Mouse (Mus musculus): ENCODE results near the gene Ttf2. TPM values are rescaled to one million over a fixed set of nuclear protein-coding genes. Genes with fewer than 3 reads are reported as not detected.

Ttf2 gene
- 2.7 TPM for polyA plus RNA-seq (2014; fragmentation: Illumina TruSeq; extraction: RNeasy Lipid Tissue Mini Kit (QIAGEN cat#74804); ENCODE audit: low read depth, low replicate concordance)

DNA sequence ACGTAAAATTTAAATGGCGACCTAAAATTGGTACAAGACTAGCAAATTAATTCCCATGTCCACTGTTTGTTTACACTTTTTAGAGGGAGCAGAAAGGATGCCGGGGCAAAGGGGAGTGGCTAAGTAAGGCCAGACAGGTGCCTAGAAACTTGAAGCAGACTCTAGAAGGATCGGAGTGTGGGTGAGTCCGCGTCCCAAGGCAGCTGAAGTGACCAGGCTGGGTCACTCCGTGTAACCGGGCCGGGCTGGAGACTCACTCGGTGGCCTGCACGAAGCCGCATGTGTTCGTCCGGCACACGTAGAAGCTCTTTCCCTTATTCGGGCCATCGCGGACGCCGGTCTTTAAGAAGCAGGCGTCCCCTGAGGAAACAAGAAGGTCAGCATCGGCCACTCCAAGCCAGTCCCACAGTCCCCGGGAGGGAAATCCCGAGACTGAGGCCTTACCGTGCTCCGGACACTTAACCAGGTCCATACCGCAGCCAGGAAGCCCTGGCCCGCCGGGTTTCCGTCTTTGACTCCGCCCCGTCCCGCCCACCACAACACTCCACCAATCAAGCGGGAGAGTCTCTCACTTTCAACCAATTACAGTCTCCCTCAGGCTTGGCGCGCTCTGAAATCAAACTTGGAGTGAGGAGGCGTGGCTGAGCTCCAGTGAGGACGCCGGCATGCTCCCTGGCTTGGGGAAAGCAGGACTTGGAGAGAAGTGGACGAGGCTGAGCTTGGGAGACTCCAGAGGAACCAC, at the start of gene Ttf2:
TSS of gene Ttf2 (minus strand) at position 488 of the 742 bp plus-strand sequence.

DNA sequence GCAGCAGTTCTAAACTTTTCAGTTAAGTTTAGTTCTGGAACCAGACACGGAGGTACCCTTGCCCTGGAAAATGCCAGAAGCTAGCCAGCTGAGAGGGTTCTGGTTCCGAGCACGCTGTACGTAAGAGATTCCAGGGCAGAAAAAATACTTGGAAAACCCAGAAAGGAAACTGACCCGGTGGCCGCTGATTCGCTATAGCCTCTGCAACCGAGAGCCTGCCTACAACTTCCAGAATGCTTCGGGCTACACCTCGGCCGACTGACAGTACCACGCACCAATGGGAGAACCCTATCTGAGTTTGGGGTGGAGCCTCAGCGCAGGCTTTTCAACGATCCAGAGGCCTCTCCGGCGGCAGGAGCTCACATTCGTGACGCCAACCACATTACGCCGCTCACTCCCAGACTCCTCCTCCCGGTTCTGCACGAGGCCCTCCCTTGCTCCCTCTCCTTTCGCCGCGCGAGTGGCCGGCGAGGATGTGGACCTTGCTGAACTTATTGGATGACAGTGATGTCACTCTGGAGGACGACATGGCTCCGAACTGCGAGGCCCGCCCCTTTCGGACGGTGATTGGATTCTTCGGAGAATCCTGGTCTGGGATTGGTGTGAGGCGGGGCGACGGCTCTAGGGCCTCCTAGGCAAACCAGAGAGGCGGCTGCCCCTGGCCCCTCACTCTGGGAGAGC, 47.5 kb downstream of the Ttf2 start, which contains the start of gene Trim45:
TSS of gene Trim45 (plus strand) at position 378 of the 681 bp plus-strand sequence.

Other genes with a start within 250 kb of the Ttf2 start
- 1.3 TPM for gene Vtcn1, start 144.2 kb downstream of the Ttf2 start, polyA plus RNA-seq (2014; fragmentation: Illumina TruSeq; extraction: RNeasy Lipid Tissue Mini Kit (QIAGEN cat#74804); ENCODE audit: low read depth, low replicate concordance)
- 0.24 TPM for gene Trim45, start 47.5 kb downstream of the Ttf2 start, polyA plus RNA-seq (2014; fragmentation: Illumina TruSeq; extraction: RNeasy Lipid Tissue Mini Kit (QIAGEN cat#74804); ENCODE audit: low read depth, low replicate concordance)
- not detected for gene Cd101, start 59.9 kb upstream of the Ttf2 start, polyA plus RNA-seq (2014; fragmentation: Illumina TruSeq; extraction: RNeasy Lipid Tissue Mini Kit (QIAGEN cat#74804); ENCODE audit: low read depth, low replicate concordance)
- gene Ptgfrn, start 140.6 kb upstream of the Ttf2 start, polyA plus RNA-seq (2014; fragmentation: Illumina TruSeq; extraction: RNeasy Lipid Tissue Mini Kit (QIAGEN cat#74804); ENCODE audit: low read depth, low replicate concordance) = 3.6 TPM